Mouse (Mus musculus) ES-Bruce4 (cell line): ENCODE results near the gene Plxdc2.

Source experiments
- CTCF ChIP-seq: IDR thresholded peaks from one replicate; pipeline ENCODE4 v1.8.1; 2011; ENCODE audit warnings: low read depth, low read length
- POLR2A ChIP-seq: IDR thresholded peaks from one replicate; pipeline ENCODE4 v1.8.1; 2011; ENCODE audit warnings: low read length; ENCODE audit not compliant: insufficient read depth

DNA sequence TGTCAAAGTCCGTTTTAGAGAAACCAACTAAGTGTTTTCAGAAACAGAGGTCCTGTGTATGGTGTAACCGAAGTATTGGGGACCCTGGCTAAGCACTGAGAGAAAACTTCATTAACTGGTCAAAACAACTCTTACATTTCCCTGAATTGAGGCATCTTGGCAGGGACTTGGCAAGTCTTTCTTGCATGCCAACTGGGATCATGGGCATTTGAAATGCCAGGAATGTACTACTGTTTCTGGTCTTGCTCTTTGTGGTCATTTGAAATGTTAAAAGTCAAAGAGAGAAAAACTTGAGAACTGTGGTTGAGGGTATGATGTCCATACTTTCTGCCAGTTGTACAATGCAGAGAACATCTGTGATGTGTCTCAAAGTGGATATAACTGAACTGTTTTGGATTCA lies 403.7 kb downstream of the Plxdc2 start:
- TF ChIP-seq POLR2A = no peak
- no peak for TF ChIP-seq CTCF
